Mouse (Mus musculus) cerebellum, adult (tissue): ENCODE data around the gene Cry2.

Source experiments
- ATAC-seq: cut with Nextera tagmentation; 2 replicates; pipeline ENCODE4 v1.9.2; 2017; ENCODE audit warnings: mild to moderate bottlenecking, moderate library complexity, mixed read lengths; ENCODE audit not compliant: insufficient number of reproducible peaks, low FRiP score, low TSS enrichment

Gene Cry2

DNA sequence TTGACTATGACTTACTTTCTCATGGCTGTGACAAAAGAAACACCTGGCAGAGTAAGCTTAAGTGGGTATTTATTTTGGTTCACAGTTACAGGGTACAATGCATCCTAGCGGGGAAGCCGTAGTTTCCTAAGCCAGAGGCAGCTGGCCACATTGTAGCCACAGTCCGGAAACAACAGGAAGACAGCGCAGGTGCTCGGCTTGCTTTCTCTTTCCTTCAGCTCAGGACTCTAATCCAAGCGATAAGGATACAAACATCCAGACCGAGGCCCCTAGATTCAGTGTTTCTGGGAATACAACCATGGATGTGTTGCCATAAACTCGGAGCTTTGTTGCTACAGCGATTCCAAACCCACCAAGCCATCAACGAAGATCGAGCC lies 60.4 kb downstream of the Cry2 start:
- no peak for ATAC-seq

DNA sequence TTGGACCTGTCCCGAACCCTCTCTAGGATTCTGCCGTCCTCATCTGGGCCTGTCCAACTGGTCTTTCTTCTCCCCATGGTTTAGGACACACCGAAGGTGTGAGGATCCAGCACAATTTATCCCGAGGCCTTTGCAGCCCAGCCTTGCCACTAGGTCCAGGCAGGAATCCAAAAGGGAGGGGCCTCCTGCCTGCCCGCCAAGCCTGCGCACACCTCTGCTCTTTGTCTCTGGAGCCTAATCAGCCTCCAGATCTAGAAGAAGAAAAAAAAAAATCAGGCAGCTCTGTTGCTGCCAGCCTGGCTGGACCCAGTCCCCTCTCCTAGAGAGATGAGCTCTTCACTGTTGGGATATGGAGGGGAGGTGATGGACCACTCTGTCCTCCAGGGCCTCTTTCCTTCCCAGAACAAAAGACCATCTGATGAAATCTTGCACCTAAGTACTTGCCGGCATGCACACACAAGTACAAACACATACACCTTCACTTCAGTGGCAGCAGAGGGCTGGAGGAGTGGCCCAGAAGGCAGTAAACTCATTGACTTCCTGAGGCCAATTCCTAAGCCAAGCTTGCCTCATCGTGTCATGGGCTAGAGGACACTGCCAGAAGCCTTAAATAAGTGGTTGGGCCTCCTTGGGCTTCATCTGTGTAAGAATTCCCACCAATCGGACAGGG lies 60.9 kb downstream of the Cry2 start:
- ATAC-seq: no peak

DNA sequence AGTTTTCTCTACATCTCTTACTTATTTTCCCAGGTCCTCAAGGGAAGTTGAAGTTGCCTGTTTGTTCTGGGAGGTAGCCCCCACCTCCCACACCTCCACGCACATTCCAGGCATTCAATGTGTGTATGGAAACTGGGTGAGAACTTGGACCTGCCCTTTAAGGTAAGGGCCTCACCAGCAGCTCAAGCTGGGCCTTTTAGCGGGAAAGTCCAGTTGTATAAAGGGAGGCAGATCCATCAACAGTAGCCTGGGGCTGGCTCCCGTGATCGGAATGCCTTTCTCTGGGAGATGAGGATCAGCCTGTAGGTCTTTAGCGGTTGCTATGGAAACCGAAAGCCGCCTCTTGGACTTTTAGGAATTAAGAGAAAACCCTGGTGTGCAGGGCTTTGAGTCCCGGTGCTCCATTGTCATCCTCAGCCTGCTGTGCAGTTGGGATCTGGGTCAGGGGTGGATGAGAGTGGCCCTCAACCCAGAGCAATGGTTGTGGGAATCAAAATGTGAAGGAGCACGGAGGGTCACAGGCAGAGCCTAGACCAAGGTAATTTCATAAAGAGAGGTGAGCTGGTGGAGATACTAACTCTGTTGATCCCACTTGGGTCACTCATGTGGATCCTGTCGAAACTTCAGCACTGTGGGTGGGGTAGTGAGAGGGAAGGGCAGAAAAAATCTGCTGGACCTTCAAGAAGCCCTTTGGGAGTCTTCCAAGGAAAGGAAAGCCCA lies 61.7 kb downstream of the Cry2 start:
- ATAC-seq: no peak

DNA sequence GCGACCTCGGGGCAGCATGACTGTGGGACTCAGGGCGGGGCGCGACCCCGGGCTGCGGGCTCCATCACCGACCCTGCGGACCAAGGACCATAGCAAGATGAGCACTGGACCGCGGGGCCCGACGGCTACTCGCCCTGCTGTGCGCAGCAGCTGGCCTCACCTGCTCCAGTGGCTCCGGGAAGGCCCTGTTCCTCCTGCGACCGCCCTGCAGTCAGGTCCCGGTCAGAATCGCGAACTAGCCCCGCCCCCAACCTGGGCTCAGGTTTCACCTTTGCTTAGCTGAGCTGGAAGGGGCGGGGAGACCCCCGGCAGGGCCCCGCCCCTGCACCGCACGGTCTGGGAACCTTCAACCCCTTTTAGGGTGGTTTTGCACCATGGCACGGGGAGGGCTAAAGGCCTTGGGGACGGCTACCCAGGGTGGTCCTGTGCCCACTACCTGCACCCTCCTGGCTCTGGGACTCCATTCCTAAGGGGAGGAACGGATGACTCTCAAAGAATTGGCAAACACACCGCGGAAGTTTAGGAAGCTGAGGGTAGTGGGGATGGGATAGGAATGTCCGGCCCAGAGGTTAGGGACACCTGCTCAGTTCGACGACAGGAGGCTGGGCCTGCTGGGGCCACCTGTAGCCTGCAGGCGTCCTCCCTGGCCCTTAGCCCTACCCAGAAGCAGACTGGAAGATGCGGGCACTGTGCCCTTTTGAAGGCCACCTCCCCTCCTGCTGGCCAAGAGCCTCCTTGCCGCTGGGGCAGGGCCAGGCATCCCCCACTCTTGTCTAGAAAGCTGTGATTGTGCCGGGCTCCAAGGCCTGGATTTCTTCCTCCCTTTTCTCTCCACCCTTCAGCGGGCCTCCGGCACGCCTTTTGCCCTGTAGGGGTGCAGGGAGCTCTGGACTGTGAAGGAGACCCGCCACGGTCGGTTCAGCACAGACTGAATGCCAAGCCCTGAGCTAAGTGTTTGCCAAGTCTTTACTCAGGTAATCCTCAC lies 62.7 kb downstream of the Cry2 start:
- ATAC-seq: no peak

DNA sequence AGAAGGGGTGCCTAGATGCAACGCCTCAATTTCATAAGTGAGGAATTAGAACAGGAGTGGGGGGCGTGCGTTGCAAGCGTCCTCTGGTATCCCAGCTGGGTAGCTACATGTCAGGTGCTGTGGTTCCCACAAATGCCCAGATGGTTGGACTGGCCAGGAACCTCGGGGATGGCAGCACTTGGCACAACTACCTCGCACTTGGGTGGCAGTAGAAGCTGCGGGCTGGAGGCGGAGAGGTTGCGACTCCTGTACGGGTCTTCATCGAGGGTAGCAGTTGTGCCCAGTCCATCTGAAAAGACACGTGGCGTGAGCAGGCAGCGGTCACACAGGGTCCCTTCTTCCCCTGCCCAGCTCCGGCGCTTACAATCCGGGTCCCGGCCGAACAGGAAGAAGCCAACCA lies 63.5 kb downstream of the Cry2 start:
- ATAC-seq: no peak

DNA sequence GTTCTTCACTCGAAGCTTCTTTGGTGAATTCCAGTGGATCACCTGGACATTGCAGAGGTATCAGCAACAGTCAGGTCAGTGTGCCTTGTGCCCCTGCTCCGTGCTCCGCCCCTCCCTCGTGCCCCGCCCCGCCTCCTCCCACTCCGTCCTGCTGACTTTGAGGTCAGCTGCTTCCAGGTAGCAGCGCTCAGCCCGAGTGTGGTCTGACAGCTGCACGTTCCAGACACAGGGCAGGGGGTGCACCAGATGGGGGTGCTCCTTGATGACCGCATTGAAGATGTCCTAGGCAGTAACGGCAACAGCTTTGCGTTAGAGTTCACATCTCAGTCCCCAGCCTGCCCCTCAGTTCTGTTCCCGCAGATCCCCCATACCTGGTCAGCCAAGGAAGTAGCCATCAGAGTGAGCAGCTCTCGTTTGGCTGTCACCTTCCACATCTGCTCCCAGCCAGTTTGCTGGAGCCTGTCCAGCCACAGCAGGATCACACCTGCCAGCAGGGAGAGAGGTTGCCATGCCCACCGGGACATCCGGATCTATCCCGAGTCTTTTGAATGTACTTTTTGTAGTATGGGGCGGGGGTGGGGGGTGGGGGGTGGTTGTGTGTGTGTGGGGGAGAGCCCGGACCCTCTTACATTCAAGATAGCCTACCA lies 66.3 kb downstream of the Cry2 start:
- ATAC-seq: no peak

DNA sequence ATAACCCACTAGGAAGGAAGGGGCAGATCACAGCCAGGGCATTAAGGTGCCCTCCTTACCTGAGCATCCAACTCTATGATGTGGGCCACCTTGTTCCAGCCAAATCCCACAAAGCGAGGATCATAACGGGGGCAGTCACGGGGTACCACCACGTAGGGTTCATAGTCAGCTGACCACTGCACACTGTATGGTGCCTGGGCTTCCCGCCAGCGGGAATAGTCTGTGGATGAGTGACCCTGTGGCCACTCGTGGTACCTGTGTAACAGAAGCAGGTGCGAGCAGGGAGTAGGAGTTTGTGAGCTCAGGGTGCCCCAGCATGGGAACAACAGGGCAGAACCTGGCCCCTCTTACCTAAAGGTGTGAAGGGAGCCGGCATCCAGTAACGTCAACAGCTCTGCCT lies 68.3 kb downstream of the Cry2 start:
- no peak for ATAC-seq

DNA sequence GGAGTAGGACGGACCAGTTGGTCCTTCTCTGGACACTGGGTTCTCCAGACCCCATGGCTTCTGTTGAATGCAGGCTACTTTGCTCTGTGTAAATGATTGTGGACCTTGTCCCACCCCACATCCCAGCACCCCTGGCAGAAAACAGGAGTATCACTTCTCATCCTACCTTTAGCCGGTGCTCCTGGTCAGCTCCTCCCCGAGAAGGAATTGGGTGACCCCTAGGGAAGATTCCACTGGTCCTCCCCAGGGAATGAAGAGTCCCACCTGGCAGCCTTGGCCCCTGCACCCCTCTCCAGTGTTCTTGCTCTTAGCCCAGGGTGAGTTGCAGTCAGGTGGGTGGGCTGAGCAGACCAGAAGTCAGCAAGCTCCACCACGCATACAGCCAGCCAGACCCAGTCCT lies 69.8 kb downstream of the Cry2 start:
- no peak for ATAC-seq

DNA sequence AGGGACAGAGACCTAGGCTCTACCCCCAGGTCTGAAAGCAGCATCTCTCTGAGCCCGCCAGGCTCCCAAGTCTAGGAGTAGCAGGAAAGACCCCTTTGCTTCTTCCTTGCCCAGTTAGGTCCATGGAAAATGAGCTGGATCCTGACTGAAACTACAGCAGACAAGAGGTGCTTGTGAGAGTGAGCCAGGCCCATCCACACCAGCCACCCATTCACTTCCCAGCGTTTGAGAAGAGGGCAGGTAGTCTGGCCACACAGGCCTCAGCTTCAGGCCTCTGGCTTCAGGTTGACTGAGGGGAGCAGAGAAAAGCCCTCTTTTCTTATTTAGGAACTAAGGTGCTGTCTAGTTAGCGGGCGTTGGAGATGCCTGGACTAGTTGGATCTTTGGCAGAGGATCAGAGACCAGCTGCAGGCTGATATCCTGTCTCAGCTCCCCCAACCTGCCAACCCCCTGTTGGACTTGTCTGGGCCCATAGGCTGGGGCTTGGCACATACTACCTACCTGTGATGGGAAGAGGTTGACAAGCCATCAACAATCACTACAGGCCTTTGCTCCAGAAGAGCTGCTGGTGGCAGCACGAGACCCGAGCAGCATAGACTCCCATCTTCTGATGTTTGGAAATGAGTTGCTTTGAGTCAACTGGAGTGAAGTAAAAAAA lies 71.1 kb downstream of the Cry2 start:
- no peak for ATAC-seq

DNA sequence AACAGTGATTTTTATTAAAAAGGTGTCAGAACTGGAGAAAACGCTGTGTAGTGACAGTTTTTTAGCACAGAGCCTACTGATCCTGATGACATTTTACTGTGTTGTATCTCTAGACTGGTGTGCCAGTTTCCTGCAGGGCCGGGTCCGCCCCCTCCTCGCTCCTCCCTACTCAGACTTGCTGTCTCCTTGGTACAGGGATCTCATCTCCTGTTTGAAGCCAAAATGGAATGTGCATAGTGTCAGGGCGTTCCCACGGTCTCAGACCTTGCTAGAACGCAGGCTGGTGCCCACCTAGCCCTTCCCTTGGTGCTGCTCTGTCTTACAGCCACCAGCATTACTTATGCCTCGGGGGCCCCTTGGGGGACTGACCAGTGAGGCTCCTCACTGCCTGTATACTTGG lies 72.0 kb downstream of the Cry2 start:
- ATAC-seq: no peak

DNA sequence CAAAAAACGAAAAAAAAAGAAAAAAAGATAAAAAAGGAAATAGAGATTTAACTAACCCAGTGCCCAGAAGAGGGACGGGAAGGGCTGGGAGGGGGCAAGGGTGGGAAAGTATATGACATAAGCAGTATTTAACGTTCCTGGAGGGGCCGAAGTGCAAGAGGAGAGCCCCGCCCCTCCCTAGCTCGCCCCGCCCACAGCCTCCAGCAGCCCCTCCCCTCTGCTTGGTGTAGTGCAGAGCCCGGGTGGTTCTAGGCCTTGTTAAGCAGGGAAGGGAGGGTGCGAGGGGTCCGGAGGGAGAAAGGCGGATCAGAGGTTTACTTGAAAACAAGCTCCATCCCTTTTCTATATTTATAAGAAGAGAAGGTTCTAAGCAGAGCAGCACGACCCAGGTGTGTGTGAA lies 73.0 kb downstream of the Cry2 start:
- ATAC-seq: no peak

DNA sequence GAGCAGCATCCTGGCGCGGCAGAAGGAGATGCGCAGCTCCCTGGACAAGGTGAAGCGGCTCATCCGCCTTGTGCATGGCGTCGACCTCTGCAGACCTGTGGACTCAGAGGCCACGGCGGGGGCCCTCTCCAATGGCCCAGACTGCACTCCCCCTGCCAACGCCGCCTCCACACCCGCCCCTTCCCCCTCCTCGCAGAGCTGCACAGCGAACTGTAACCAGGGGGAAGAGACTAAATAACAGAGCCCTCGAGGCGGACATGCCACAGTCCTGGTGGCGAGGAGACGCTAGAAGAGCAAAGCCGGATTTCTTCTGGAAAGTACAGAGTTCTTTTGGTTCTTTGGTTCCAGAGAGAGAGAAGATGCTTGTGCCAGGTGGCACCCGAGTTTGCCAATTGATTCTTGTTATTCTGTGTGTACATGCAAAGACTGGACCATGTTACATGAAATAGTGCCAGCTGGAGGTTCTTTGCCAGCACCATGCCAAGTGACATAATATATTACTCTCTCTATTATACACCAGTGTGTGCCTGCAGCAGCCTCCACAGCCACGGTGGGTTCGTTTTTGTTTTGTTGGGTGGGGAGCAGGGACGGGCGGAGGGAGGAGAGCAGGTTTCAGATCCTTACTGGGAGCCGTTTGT lies 73.5 kb downstream of the Cry2 start:
- ATAC-seq: no peak

DNA sequence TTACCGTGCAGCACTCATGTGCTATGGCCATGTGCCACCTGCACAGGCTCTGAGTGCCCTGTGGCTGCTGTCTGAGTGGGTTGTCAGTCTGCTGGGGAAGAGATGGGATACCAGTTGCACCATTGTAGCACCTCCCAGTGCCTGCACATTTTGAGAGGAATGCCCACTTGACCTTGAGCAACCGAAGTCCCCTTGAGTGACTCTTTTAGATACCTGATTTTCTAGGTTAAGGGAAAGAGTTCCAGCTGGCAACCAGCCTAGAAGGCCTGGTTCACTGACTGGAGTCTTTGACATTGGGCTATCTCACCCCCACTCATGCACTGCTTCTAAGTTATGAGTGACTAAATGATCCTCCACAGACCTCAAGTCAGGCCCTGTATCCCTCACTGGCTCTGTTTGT lies 74.5 kb downstream of the Cry2 start:
- ATAC-seq: no peak

DNA sequence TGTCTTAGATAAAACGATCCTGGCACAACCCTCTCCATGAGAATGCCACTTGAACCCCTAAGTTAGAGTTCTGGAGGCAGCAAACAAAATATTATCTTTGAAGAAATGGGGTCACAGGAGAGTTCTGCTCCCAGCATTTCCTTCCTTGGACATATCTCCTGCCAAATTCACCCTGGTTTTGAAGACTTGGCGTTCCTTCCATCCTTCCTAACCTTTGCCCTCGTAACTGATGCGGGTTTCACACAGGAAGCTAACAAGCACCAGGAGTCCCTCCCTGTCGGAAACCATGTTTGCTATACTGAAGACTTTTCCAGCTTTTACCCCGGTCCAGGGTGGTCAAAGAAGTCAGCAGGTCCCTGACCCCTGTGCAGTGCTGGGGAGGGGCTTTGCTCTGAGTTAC lies 79.6 kb downstream of the Cry2 start:
- no peak for ATAC-seq
